Mouse (Mus musculus): ENCODE measurements around the gene Ska2. TPM values are rescaled to one million over a fixed set of nuclear protein-coding genes. Genes with fewer than 3 reads are reported as not detected.

The Ska2 gene
- total RNA-seq, 2 experiments from 2014 or later: 6.9 to 9.6 TPM

DNA sequence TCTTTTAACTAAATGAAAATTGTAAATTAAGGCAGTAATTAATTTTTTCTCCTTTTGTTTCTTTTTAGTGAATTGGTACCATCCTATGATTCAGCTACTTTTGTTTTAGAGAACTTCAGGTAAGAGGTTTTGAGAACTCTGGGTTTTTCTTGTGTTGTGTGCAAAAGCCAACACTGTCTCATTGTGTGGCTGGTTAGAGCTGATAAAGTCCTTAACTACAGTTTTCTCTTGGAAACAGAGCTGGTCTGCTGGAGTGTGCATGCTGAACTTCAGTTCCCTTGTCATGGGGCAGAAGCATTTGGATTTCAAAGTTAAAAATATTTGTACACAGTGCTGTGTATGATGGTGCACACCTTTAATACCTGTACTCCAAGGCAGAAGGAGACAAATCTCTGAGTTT is 54.7 kb downstream of the Ska2 start:
- no peak for DNase-seq

- DNase-seq: no peak
These were observed 64.6 kb downstream of the Ska2 start for GRCm38 (mm10) chr11:87173625-87174024.

Small RNA genes lying within 50 kb of the gene (microRNA-seq; reads per million reads assigned to microRNA genes)
- 239 to 1,926 reads per million in 2 experiments for gene Mir301

Other genes starting within 250 kb of the Ska2 start
- 10 to 100 TPM in 1 of 2 experiments, 1 to 10 TPM in 1; 9.8 to 11.6 TPM for gene Ypel2, start 115.5 kb upstream of the Ska2 start, total RNA-seq (2021)
- 1 to 10 TPM; 2.7 to 3.3 TPM for gene Gdpd1, start 35.2 kb upstream of the Ska2 start, total RNA-seq (2021)
- gene Smg8, start 22.5 kb upstream of the Ska2 start, total RNA-seq (2021): 1 to 10 TPM; 8.4 to 9.1 TPM
- gene Prr11, start 526 bp upstream of the Ska2 start, total RNA-seq (2021): 1 to 10 TPM; 3.5 to 3.8 TPM
- gene Trim37, start 17.8 kb downstream of the Ska2 start, total RNA-seq (2021): 1 to 10 TPM; 8.2 to 8.7 TPM
- gene Ppm1e, start 249.8 kb downstream of the Ska2 start, total RNA-seq (2021): 1 to 10 TPM in 1 of 2 experiments, under 1 TPM in 1; 0.75 to 1.7 TPM